Mouse (Mus musculus) liver, adult 2 months (tissue): ENCODE results near the gene Zfp408. TPM values are rescaled to one million over a fixed set of nuclear protein-coding genes. Genes with fewer than 3 reads are reported as not detected.

Experiments used
- DNase-seq: peaks from one replicate; pipeline ENCODE4 v3.0.0-alpha.2; 2011; ENCODE audit warnings: low read depth, low spot score; ENCODE audit errors: extremely low read depth
- H3K27ac ChIP-seq: fragments of 200-500 bp; replicated peaks from 2 replicates; pipeline ENCODE4 v1.5.1; 2012; ENCODE audit warnings: low read depth, mild to moderate bottlenecking, control low read depth, inconsistent platforms, low read length; ENCODE audit not compliant: insufficient read depth
- H3K27me3 ChIP-seq: fragments of 200-500 bp; 2 replicates; pipeline ENCODE4 v1.6.1; 2012; ENCODE audit warnings: mild to moderate bottlenecking, moderate library complexity, low read length, inconsistent platforms; ENCODE audit not compliant: control insufficient read depth, insufficient read depth
- H3K36me3 ChIP-seq: fragments of 200-500 bp; 2 replicates; pipeline ENCODE4 v1.6.1; 2012; ENCODE audit warnings: low read length, inconsistent platforms; ENCODE audit not compliant: control insufficient read depth, insufficient read depth
- H3K4me1 ChIP-seq: fragments of 200-500 bp; 2 replicates; pipeline ENCODE4 v1.6.1; 2011; ENCODE audit warnings: low read length; ENCODE audit not compliant: control insufficient read depth, insufficient read depth
- H3K4me3 ChIP-seq: fragments of 200-500 bp; 2 replicates; pipeline ENCODE4 v1.5.1; 2011; ENCODE audit warnings: low read depth, mild to moderate bottlenecking, control low read depth, low read length, moderate library complexity; ENCODE audit not compliant: insufficient read depth
- H3K79me2 ChIP-seq: fragments of 200-500 bp; 2 replicates; pipeline ENCODE4 v1.6.1; 2012; ENCODE audit warnings: inconsistent platforms, mild to moderate bottlenecking, low read length, moderate library complexity; ENCODE audit not compliant: control insufficient read depth, insufficient read depth
- H3K9ac ChIP-seq: fragments of 200-500 bp; 2 replicates; pipeline ENCODE4 v1.6.1; 2012; ENCODE audit warnings: low read depth, mild to moderate bottlenecking, control low read depth, inconsistent platforms, low read length
- CTCF ChIP-seq: fragments of 200-500 bp; IDR thresholded peaks from 2 replicates; pipeline ENCODE4 v1.5.1; 2011; ENCODE audit warnings: low read depth, low read length, control low read depth
- POLR2A ChIP-seq: fragments of 200-500 bp; IDR thresholded peaks from 2 replicates; pipeline ENCODE4 v1.6.1; 2011; ENCODE audit warnings: low read length, control low read depth; ENCODE audit not compliant: insufficient read depth; ENCODE audit errors: extremely low read depth
- WGBS: fragments of 180-500 bp; shearing (Covaris S2); methylation state at CpG from one replicate; pipeline ENCODE4 v1.1.7; 2018; 5-methylcytosine and 5-hydroxymethylcytosine counted together
- polyA plus RNA-seq: library from polyadenylated mRNA; depleted of rRNA; stranded (reverse); fragments of >200 nt; gene quantifications from 2 replicates; pipeline ENCODE4 v1.2.3, GENCODE M21; 2012
- total RNA-seq: library from RNA; depleted of rRNA; stranded (reverse); fragments of >200 nt; gene quantifications from 2 replicates; pipeline ENCODE4 v1.2.3, GENCODE M21; 2014

Gene Zfp408
- total and polyA plus RNA-seq, 2 experiments = 2.8 to 6.6 TPM

DNA sequence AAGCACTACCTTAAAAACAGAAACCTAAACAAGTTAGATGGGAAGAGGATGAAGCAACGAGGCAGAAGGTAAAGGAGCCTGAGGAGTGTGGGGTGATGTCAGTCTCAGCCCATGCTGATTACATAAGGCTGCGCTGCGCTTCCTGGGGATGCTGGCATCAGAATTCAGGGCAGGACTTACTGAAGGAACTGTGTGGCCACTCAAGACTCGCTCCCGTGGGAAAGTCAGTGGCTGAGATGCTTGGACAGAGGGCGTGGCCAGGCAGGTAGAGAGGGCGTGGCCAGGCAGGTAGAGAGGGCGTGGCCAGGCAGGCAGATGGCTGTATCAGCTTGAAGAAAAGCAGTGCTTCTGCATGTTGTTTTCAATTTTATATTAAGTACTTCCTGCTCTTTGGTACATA lies 34.3 kb upstream of the Zfp408 start:
- no peak for DNase-seq
- no peak overlapping the region for H3K4me3 ChIP-seq
- TF ChIP-seq CTCF (no peak), POLR2A (no peak)
- no peak overlapping the region for H3K27ac ChIP-seq
- H3K9ac ChIP-seq = no peak overlapping the region
- H3K79me2 ChIP-seq = no peaks in the 10 kb centered on the region
- H3K36me3 ChIP-seq = peaks cover 66% of the 10 kb centered on the region
- no peaks in the 10 kb centered on the region for H3K4me1 ChIP-seq
- 76% methylated on average over 8 of the region's 8 CpGs for WGBS
- no peaks in the 10 kb centered on the region for H3K27me3 ChIP-seq

DNA sequence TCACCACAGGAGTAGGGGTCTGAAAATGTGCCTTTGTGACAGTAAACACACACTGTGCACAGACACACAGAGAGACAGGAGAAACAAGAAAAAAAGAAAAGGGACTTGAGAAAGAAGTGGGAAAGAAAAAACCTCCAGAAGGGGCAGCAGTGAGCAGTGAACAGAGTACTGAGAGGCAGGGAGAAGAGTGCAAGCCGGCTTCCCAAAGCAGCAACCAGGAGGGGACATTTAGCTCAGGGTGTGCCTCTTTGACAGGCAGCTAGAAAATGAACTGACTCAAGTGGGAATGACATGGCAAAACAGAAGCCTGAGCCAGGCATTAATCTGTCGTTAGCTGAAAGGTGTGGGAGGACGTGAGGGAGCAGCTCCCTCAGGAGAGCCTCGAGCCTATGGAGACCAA lies 33.3 kb upstream of the Zfp408 start:
- 81% methylated on average over 4 of the region's 4 CpGs for WGBS
- TF ChIP-seq CTCF (no peak), POLR2A (no peak)
- no peak overlapping the region for H3K9ac ChIP-seq
- no peaks in the 10 kb centered on the region for H3K4me1 ChIP-seq
- H3K27me3 ChIP-seq = no peaks in the 10 kb centered on the region
- peaks cover 65% of the 10 kb centered on the region for H3K36me3 ChIP-seq
- H3K79me2 ChIP-seq = no peaks in the 10 kb centered on the region
- no peak overlapping the region for H3K27ac ChIP-seq
- peak; percentile 24 for DNase-seq
- no peak overlapping the region for H3K4me3 ChIP-seq

DNA sequence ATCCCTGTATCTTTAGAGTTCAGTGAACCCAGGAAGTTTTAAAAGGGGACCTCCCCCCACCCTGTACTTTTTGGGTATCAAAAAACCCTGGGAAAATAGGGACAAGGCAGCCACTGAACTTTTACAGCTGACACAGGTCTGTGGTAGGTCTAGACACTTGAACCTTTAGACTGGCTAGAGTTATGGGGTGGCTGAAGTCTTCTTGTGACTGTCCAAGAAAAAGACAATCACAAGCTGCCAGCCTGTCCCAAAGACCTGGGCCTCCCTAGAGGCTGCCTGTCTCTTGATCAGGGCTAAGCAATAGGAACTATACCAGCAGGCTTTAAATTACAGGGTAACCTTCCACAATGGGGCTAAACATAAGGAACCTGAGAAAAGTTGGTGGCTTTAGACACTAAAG lies 27.4 kb upstream of the Zfp408 start:
- no peak for DNase-seq
- H3K27me3 ChIP-seq = no peaks in the 10 kb centered on the region
- H3K27ac ChIP-seq = no peak overlapping the region
- no peak overlapping the region for H3K4me3 ChIP-seq
- no peak overlapping the region for H3K9ac ChIP-seq
- no peaks in the 10 kb centered on the region for H3K79me2 ChIP-seq
- H3K4me1 ChIP-seq = no peaks in the 10 kb centered on the region
- H3K36me3 ChIP-seq = peaks cover 49% of the 10 kb centered on the region
- TF ChIP-seq POLR2A (no peak), CTCF (no peak)

- DNase-seq = no peak
- Histone ChIP-seq H3K4me3 (no peak overlapping the region), H3K36me3 (peaks cover 44% of the 10 kb centered on the region), H3K9ac (no peak overlapping the region), H3K27me3 (no peaks in the 10 kb centered on the region), H3K4me1 (no peaks in the 10 kb centered on the region), H3K79me2 (no peaks in the 10 kb centered on the region), H3K27ac (no peak overlapping the region)
- 80% methylated on average over 2 of the region's 2 CpGs for WGBS
- TF ChIP-seq CTCF = no peak
- TF ChIP-seq POLR2A = no peak
Observed at GRCm38 (mm10) chr2:91676420-91676819, 26.8 kb upstream of the Zfp408 start.

- Histone ChIP-seq H3K27ac (no peak overlapping the region), H3K4me3 (no peak overlapping the region), H3K4me1 (no peaks in the 10 kb centered on the region), H3K27me3 (no peaks in the 10 kb centered on the region), H3K9ac (no peak overlapping the region), H3K36me3 (peaks cover 36% of the 10 kb centered on the region), H3K79me2 (no peaks in the 10 kb centered on the region)
- no peak for DNase-seq
- 95% methylated on average over 5 of the region's 5 CpGs for WGBS
- no peak for TF ChIP-seq CTCF
- TF ChIP-seq POLR2A = no peak
Observed at GRCm38 (mm10) chr2:91674895-91675294, 25.3 kb upstream of the Zfp408 start.

GRCm38 (mm10) chr2:91673587-91673986 lies 24.0 kb upstream of the Zfp408 start:
- Histone ChIP-seq H3K36me3 (peaks cover 29% of the 10 kb centered on the region), H3K27ac (no peak overlapping the region), H3K9ac (no peak overlapping the region), H3K4me1 (no peaks in the 10 kb centered on the region), H3K79me2 (no peaks in the 10 kb centered on the region), H3K4me3 (no peak overlapping the region), H3K27me3 (no peaks in the 10 kb centered on the region)
- WGBS = 91% methylated on average over 2 of the region's 2 CpGs
- no peak for DNase-seq
- no peak for TF ChIP-seq POLR2A
- TF ChIP-seq CTCF = no peak
